Mouse (Mus musculus) myocyte (in vitro differentiated cells): ENCODE data around the gene 9230112D13Rik. TPM values are rescaled to one million over a fixed set of nuclear protein-coding genes. Genes with fewer than 3 reads are reported as not detected.

Source experiments
- H3K27me3 ChIP-seq: one replicate; pipeline ENCODE4 v1.6.1; 2011; ENCODE audit not compliant: control insufficient read depth, insufficient read depth, insufficient read length
- H3K36me3 ChIP-seq: one replicate; pipeline ENCODE4 v1.6.1; 2011; ENCODE audit not compliant: control insufficient read depth, insufficient read depth
- H3K4me2 ChIP-seq: one replicate; pipeline ENCODE4 v1.6.1; 2011; ENCODE audit warnings: low read depth, control low read depth
- H3K4me3 ChIP-seq: one replicate; pipeline ENCODE4 v1.5.1; 2011; ENCODE audit warnings: mild to moderate bottlenecking, control low read depth, moderate library complexity
- H3K79me2 ChIP-seq: one replicate; pipeline ENCODE4 v1.6.1; 2011; ENCODE audit not compliant: control insufficient read depth, insufficient read depth
- H3ac ChIP-seq: one replicate; pipeline ENCODE4 v1.6.1; 2011; ENCODE audit not compliant: control insufficient read depth, insufficient read length
- CEBPB ChIP-seq: IDR thresholded peaks from 2 replicates; pipeline ENCODE4 v1.6.1; 2011; ENCODE audit warnings: mild to moderate bottlenecking, moderate library complexity; ENCODE audit not compliant: poor library complexity, insufficient read depth, severe bottlenecking
- E2F4 ChIP-seq: IDR thresholded peaks from one replicate; pipeline ENCODE4 v1.6.1; 2011; ENCODE audit warnings: mild to moderate bottlenecking, control low read depth, moderate library complexity; ENCODE audit not compliant: insufficient read depth
- MAX ChIP-seq: IDR thresholded peaks from one replicate; pipeline ENCODE4 v1.6.1; 2011; ENCODE audit warnings: low read depth, mild to moderate bottlenecking, control low read depth
- MYOD1 ChIP-seq, 3 experiments: IDR thresholded peaks; one replicate each; pipeline ENCODE4 v1.6.1; 2011; ENCODE audit warnings: control low read depth in 2 of 3, low read depth in 2 of 3, mild to moderate bottlenecking in 2 of 3, moderate library complexity in 1 of 3; ENCODE audit not compliant: insufficient read length in 2 of 3, control insufficient read depth in 1 of 3
- MYOG ChIP-seq, 3 experiments: IDR thresholded peaks; one replicate each; pipeline ENCODE4 v1.6.1; 2011; ENCODE audit warnings: control low read depth in 2 of 3, low read depth in 2 of 3, mild to moderate bottlenecking in 2 of 3; ENCODE audit not compliant: insufficient read length in 2 of 3, control insufficient read depth in 1 of 3, insufficient read depth in 1 of 3
- POLR2A ChIP-seq: IDR thresholded peaks from one replicate; pipeline ENCODE4 v1.6.1; 2011; ENCODE audit warnings: low read depth, mild to moderate bottlenecking, control low read depth, moderate library complexity; ENCODE audit not compliant: insufficient read length
- POLR2AphosphoS2 ChIP-seq: IDR thresholded peaks from one replicate; pipeline ENCODE4 v1.6.1; 2011; ENCODE audit warnings: low read depth, control low read depth; ENCODE audit not compliant: insufficient read length
- REST ChIP-seq: IDR thresholded peaks from one replicate; pipeline ENCODE4 v1.6.1; 2011; ENCODE audit warnings: mild to moderate bottlenecking, control low read depth, moderate library complexity; ENCODE audit not compliant: insufficient read depth, insufficient read length
- SRF ChIP-seq: IDR thresholded peaks from one replicate; pipeline ENCODE4 v1.6.1; 2011; ENCODE audit warnings: low read depth; ENCODE audit not compliant: control insufficient read depth, insufficient read length
- TCF12 ChIP-seq: IDR thresholded peaks from one replicate; pipeline ENCODE4 v1.6.1; 2011; ENCODE audit warnings: mild to moderate bottlenecking, control low read depth; ENCODE audit not compliant: poor library complexity, insufficient read depth, severe bottlenecking
- TCF3 ChIP-seq: IDR thresholded peaks from one replicate; pipeline ENCODE4 v1.6.1; 2011; ENCODE audit warnings: low read depth, control low read depth; ENCODE audit not compliant: insufficient read length
- USF1 ChIP-seq: IDR thresholded peaks from one replicate; pipeline ENCODE4 v1.6.1; 2011; ENCODE audit warnings: low read depth, mild to moderate bottlenecking, control low read depth, moderate library complexity
- polyA plus RNA-seq: library from polyadenylated mRNA; unstranded; fragments of >200 nt; fragmentation: generic; extraction: Trizol; gene quantifications from one replicate; pipeline ENCODE4 v1.2.1, GENCODE M21; 2012; ENCODE audit warnings: missing spikeins

Gene 9230112D13Rik
- polyA plus RNA-seq, 1 experiment = not detected

GRCm38 (mm10) chr14:34516960-34517577 is 5.5 kb downstream of the 9230112D13Rik start:
- no peak overlapping the region for H3K4me3 ChIP-seq
- no peak overlapping the region for H3ac ChIP-seq
- no peaks in the 10 kb centered on the region for H3K79me2 ChIP-seq
- no peaks in the 10 kb centered on the region for H3K27me3 ChIP-seq
- H3K36me3 ChIP-seq = no peaks in the 10 kb centered on the region
- TF ChIP-seq E2F4 = no peak
- TF ChIP-seq MYOG (IDR thresholded peaks at IDR 0.05; ENCODE audit: control insufficient read depth in 1 of 3, insufficient read depth in 1 of 3, insufficient read length in 2 of 3, low read depth in 2 of 3) = no peak
- TF ChIP-seq SRF = no peak
- no peak for TF ChIP-seq REST
- no peak for TF ChIP-seq TCF3
- no peak for TF ChIP-seq CEBPB
- TF ChIP-seq MAX = no peak
- no peak for TF ChIP-seq MYOD1 (IDR thresholded peaks at IDR 0.05; ENCODE audit: control insufficient read depth in 1 of 3, insufficient read length in 2 of 3, low read depth in 2 of 3)
- TF ChIP-seq POLR2A = no peak
- no peak for TF ChIP-seq POLR2AphosphoS2
- TF ChIP-seq USF1 = no peak
- no peak for TF ChIP-seq TCF12
- H3K4me2 ChIP-seq = no peak overlapping the region

- no peaks in the 10 kb centered on the region for H3K79me2 ChIP-seq
- no peak overlapping the region for H3K4me3 ChIP-seq
- TF ChIP-seq REST = no peak
- TF ChIP-seq TCF3 = no peak
- no peak for TF ChIP-seq MYOG (IDR thresholded peaks at IDR 0.05; ENCODE audit: control insufficient read depth in 1 of 3, insufficient read depth in 1 of 3, insufficient read length in 2 of 3, low read depth in 2 of 3)
- H3K36me3 ChIP-seq = no peaks in the 10 kb centered on the region
- no peak overlapping the region for H3K4me2 ChIP-seq
- no peak overlapping the region for H3ac ChIP-seq
- no peaks in the 10 kb centered on the region for H3K27me3 ChIP-seq
These were observed 6.7 kb downstream of the 9230112D13Rik start for GRCm38 (mm10) chr14:34515860-34516259.

GRCm38 (mm10) chr14:34514120-34514519 is 8.5 kb downstream of the 9230112D13Rik start:
- Histone ChIP-seq H3K79me2 (no peaks in the 10 kb centered on the region), H3K4me3 (no peak overlapping the region)

GRCm38 (mm10) chr14:34512602-34513001 is 10.0 kb downstream of the 9230112D13Rik start:
- H3K4me2 ChIP-seq = no peak overlapping the region
- H3ac ChIP-seq = no peak overlapping the region
- no peak for TF ChIP-seq REST
- TF ChIP-seq MYOG (IDR thresholded peaks at IDR 0.05; ENCODE audit: control insufficient read depth in 1 of 3, insufficient read depth in 1 of 3, insufficient read length in 2 of 3, low read depth in 2 of 3) = no peak
- TF ChIP-seq SRF = no peak
- TF ChIP-seq POLR2A = no peak
- TF ChIP-seq E2F4 = no peak
- no peak for TF ChIP-seq TCF3
- TF ChIP-seq MAX = no peak
- no peak for TF ChIP-seq MYOD1 (IDR thresholded peaks at IDR 0.05; ENCODE audit: control insufficient read depth in 1 of 3, insufficient read length in 2 of 3, low read depth in 2 of 3)
- TF ChIP-seq POLR2AphosphoS2 = no peak
- TF ChIP-seq USF1 = no peak
- no peak for TF ChIP-seq TCF12
- TF ChIP-seq CEBPB = no peak
- no peak overlapping the region for H3K4me3 ChIP-seq
- H3K27me3 ChIP-seq = no peaks in the 10 kb centered on the region
- H3K36me3 ChIP-seq = no peaks in the 10 kb centered on the region
- H3K79me2 ChIP-seq = no peaks in the 10 kb centered on the region

More at GRCm38 (mm10) chr14:34514120-34514519, 8.5 kb downstream of the 9230112D13Rik start:
- Histone ChIP-seq H3K4me2 (no peak overlapping the region), H3ac (no peak overlapping the region), H3K36me3 (no peaks in the 10 kb centered on the region), H3K27me3 (no peaks in the 10 kb centered on the region)
- TF ChIP-seq CEBPB = no peak
- no peak for TF ChIP-seq MYOD1 (IDR thresholded peaks at IDR 0.05; ENCODE audit: control insufficient read depth in 1 of 3, insufficient read length in 2 of 3, low read depth in 2 of 3)
- no peak for TF ChIP-seq POLR2AphosphoS2

GRCm38 (mm10) chr14:34511901-34512300 is 10.7 kb downstream of the 9230112D13Rik start:
- no peaks in the 10 kb centered on the region for H3K27me3 ChIP-seq
- no peak overlapping the region for H3K4me2 ChIP-seq
- no peaks in the 10 kb centered on the region for H3K36me3 ChIP-seq
- no peaks in the 10 kb centered on the region for H3K79me2 ChIP-seq
- no peak for TF ChIP-seq MYOD1 (IDR thresholded peaks at IDR 0.05; ENCODE audit: control insufficient read depth in 1 of 3, insufficient read length in 2 of 3, low read depth in 2 of 3)
- TF ChIP-seq MAX = no peak
- TF ChIP-seq REST = no peak
- TF ChIP-seq E2F4 = no peak
- TF ChIP-seq MYOG (IDR thresholded peaks at IDR 0.05; ENCODE audit: control insufficient read depth in 1 of 3, insufficient read depth in 1 of 3, insufficient read length in 2 of 3, low read depth in 2 of 3) = no peak
- TF ChIP-seq TCF3 = no peak
- no peak for TF ChIP-seq POLR2A
- no peak for TF ChIP-seq SRF
- TF ChIP-seq TCF12 = no peak
- no peak for TF ChIP-seq USF1
- TF ChIP-seq POLR2AphosphoS2 = no peak
- no peak for TF ChIP-seq CEBPB
- no peak overlapping the region for H3K4me3 ChIP-seq
- H3ac ChIP-seq = no peak overlapping the region
